ENCODE assay signal across 8 mouse cellular contexts in the genomic region with DNA sequence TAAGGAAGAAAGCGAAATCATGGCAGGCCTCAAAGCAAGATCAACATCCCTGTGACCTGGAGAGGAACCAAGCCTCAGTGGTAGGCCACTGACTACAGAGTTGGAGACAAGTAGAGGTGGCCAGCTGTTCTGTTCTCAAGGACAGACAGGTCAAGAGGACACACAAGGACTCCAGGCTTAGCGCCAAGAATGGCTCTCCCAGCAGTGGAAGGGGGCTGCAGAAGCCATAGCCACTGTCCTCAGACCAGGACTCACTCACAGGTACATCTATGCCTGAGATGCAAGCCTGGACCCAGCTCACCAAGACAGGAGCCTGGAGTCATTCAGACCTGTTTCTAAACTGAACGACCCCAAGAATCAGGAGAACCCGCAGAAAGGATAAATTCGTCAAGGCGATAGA. TPM values are rescaled to one million over a fixed set of nuclear protein-coding genes. Genes with fewer than 3 reads are reported as not detected.
"Had no signal": no experiment of that assay in that cellular context is flagged by ENCODE, and none has a peak within 500 bp of the region (broad histone marks: within the 10 kb centered on the region; RNA-seq: fewer than 3 reads in every experiment).

No protein-coding gene starts in this region.

- DNase-seq: kidney, adult 11 months; kidney, adult 8-10 months; kidney, postnatal 36 days; liver, postnatal 0 days; lung, embryonic 14.5 days; thymus, postnatal 25 days had no signal

RNA-seq across cellular contexts. Expression of a gene that starts 28.4 kb away (rescaled TPM):
- total RNA-seq: monocyte, adult 5-6 weeks; neutrophil, adult 5-6 weeks had no signal
